Mouse (Mus musculus) urinary bladder, postnatal 4 days (tissue): ENCODE measurements at regions not wholly inside any gene's neighbourhood (a gene's known extent, or its start where the extent isn't known, plus 50 kb on each side); places are given as distances from the start of the nearest gene placed in this dataset.

Experiments
- DNase-seq, 2 experiments: peaks; one replicate each; pipeline ENCODE4 v3.0.0; 2021 to 2022; ENCODE audit warnings: low spot score in 2 of 2

- DNase-seq: no peak
These were observed 53.4 kb upstream of the Jun start for GRCm38 (mm10) chr4:95105424-95105823.

GRCm38 (mm10) chr4:95105926-95106622 is 54.1 kb upstream of the Jun start:
- DNase-seq: no peak

- no peak for DNase-seq
These were observed 55.1 kb upstream of the Jun start for GRCm38 (mm10) chr4:95106881-95107665.

GRCm38 (mm10) chr4:95108811-95109210 is 56.8 kb upstream of the Jun start:
- no peak for DNase-seq

GRCm38 (mm10) chr4:95110828-95111227 is 58.8 kb upstream of the Jun start:
- DNase-seq: no peak

- DNase-seq: no peak
These were observed 65.2 kb upstream of the Jun start for GRCm38 (mm10) chr4:95117158-95117681.

GRCm38 (mm10) chr4:95120876-95121275 is 68.9 kb upstream of the Jun start:
- DNase-seq: no peak

- no peak for DNase-seq
These were observed 73.3 kb upstream of the Jun start for GRCm38 (mm10) chr4:95125346-95125745.

- DNase-seq: no peak
These were observed 75.9 kb upstream of the Jun start for GRCm38 (mm10) chr4:95127970-95128369.

- no peak for DNase-seq
These were observed 81.8 kb upstream of the Jun start for GRCm38 (mm10) chr4:95133815-95134214.

GRCm38 (mm10) chr4:95134611-95135010 is 82.6 kb upstream of the Jun start:
- no peak for DNase-seq

GRCm38 (mm10) chr4:95137413-95138143 is 85.6 kb upstream of the Jun start:
- DNase-seq: no peak

GRCm38 (mm10) chr4:95138676-95139075 is 86.7 kb upstream of the Jun start:
- DNase-seq: no peak

- no peak for DNase-seq
These were observed 89.2 kb upstream of the Jun start for GRCm38 (mm10) chr4:95141253-95141652.

GRCm38 (mm10) chr4:95143130-95143529 is 91.1 kb upstream of the Jun start:
- DNase-seq: no peak

- peak in 1 of 2 experiments; percentile 30 for DNase-seq
These were observed 91.6 kb upstream of the Jun start for GRCm38 (mm10) chr4:95143668-95144067.

- no peak for DNase-seq
These were observed 92.4 kb upstream of the Jun start for GRCm38 (mm10) chr4:95144440-95144839.

GRCm38 (mm10) chr4:95146268-95146667 is 94.2 kb upstream of the Jun start:
- no peak for DNase-seq

GRCm38 (mm10) chr4:95148665-95149064 is 96.6 kb upstream of the Jun start:
- no peak for DNase-seq

- DNase-seq: no peak
These were observed 99.7 kb upstream of the Jun start for GRCm38 (mm10) chr4:95151678-95152077.

GRCm38 (mm10) chr4:95152431-95153115 is 100.6 kb upstream of the Jun start:
- no peak for DNase-seq
